Mouse (Mus musculus) mouse trophoblast stem cell (cell line): Measurements from ENCODE around the gene Ldlrad3.

Source experiments
- in situ Hi-C, 2 experiments: fragments of 300-500 bp; cut with MseI, MboI; formaldehyde crosslinking; loops; 2 replicates in 1 of 2; 3 replicates in 1 of 2; pipeline ENCODE4 v1.15.1; 2025

Gene Ldlrad3

DNA sequence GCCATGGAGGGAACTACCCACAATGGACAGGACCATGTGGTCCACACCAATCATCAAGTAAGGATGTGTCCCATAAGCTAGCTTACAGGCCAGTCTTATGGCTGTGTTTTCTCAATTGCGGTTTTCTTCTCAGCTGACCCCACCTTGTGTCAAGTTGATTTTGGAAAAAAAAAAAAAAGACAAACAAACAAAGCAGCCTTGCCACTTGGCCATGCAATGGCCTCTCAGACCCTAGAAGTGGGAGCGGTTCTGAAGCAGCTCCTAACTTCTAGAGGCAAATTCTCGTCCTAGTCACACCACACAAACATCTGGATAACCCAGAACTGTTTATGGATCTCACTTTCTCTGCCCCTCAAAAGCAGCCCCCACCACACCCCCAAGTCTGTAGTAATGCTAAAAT lies 41.1 kb downstream of the Ldlrad3 start:
- in situ Hi-C loops, result no loop called here

- in situ Hi-C loops, result no loop called here
These were observed 41.9 kb downstream of the Ldlrad3 start for GRCm38 (mm10) chr2:102144311-102144710.

- in situ Hi-C loops, result no loop called here
These were observed 43.4 kb downstream of the Ldlrad3 start for GRCm38 (mm10) chr2:102142654-102143271.

GRCm38 (mm10) chr2:102142197-102142623 lies 44.0 kb downstream of the Ldlrad3 start:
- in situ Hi-C loops, result no loop called here

DNA sequence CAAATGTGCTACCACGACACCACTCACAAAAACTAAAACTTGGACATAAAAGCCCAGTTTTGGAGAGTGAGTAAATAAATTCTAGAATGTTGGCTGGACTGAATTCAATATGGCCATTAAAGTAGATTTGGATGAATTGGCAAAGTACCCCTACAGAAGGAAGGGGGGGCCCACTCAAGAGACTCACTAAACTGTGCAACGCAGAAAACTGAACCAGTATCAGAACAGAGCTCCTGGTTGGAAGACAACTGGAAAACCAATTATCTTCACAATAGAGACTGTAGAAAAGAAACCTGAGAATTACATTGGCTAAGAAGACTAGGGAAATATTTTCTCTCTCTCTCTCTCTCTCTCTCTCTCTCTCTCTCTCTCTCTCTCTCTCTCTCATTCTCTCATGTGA lies 45.0 kb downstream of the Ldlrad3 start:
- in situ Hi-C loops, result no loop called here

DNA sequence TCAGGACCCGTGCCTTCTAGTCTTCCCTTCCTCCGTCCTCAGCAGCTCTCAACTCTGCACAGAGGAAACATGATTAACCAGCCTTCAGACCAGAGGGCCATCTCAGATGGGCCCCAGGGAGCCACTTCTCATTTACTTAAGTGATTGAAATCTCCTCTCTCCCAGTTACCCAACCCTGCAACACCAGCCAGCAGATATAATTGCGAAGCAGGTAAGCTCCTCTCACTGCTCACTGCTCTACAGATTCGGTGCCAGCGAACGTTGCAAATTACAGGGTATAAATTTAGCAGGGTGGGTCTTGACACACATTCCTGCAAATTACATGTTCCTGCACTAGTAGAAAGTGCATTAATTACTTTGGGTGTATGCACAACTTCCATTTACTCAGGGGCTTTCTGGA lies 48.3 kb downstream of the Ldlrad3 start:
- in situ Hi-C loops, result no loop called here

GRCm38 (mm10) chr2:102136184-102136583 lies 50.0 kb downstream of the Ldlrad3 start:
- in situ Hi-C loops, result no loop called here

GRCm38 (mm10) chr2:102134510-102135262 lies 51.5 kb downstream of the Ldlrad3 start:
- in situ Hi-C loops, result no loop called here

- in situ Hi-C loops, result no loop called here
These were observed 53.1 kb downstream of the Ldlrad3 start for GRCm38 (mm10) chr2:102132945-102133558.

GRCm38 (mm10) chr2:102130198-102130845 lies 55.9 kb downstream of the Ldlrad3 start:
- in situ Hi-C loops, result no loop called here

DNA sequence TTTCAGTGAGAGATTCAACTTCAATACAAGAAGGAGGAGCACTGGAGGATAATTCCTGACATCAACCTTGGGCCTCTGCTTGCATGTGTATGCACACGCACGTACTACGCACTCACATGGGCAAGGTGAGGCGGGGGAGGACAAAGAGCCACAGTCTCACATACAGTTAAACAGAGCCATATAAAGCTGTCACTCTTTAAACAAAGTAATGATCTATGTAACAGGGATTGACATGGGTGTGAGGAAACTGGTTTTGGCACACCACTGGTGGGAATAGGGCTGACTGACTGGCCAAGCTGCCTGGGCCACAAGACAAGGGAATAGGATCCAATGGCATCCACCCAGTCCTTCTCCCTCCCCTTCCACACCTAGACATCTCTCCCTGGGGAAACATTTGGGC lies 57.0 kb downstream of the Ldlrad3 start:
- in situ Hi-C loops, result no loop called here

DNA sequence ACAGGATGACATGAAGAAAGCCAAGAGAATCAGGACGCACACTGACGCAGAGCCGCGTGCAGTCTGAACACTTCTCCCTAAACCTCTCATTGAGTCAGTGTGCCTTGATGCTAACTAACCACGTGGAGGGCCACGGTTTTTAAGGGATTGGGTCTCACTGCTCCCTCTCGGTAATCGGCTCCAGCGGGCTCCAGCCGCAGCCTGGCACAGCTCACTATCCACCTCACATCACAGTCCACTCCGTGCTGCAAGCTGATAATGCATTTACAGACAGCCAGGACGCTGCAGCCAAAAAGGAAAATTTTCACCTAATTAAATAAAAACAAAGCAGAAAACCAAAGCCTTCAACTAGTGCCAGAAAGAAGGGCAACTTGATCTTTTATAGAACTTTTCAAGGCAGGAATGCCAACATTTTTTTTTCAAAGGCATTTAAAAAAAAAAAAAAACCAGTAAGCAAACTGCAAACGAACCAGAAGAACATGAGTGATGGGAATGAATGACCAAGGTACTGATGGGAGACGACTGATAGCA lies 57.6 kb downstream of the Ldlrad3 start:
- in situ Hi-C loops, result no loop called here

DNA sequence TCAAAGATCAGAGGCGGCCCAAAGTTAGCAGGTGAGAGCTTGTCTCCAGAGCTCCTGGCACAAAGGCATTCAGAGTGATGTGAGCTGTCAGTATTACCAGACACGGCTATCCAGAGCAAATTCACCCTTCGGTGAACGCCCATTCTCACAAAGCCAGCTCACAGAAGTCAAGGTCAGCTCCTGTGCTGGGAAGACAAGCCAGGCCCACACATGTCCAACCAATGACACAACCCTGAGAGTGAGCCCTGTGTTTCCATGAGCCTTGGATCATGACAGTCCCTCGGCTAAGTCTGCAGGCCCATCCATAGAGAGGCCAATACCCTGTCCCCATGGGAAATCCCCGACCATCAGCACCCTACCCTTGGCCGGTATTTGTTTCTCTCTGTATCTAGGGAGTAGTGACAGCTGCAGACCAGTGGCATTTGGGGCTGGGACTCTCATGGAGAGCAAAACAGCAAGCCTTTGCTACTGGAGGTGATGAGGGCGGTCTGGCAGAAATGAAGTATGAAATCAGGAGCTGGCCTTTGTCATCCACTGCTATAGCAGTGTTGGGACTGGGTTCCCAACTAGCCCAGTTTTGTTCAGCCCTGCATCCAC lies 58.3 kb downstream of the Ldlrad3 start:
- in situ Hi-C loops, result no loop called here

DNA sequence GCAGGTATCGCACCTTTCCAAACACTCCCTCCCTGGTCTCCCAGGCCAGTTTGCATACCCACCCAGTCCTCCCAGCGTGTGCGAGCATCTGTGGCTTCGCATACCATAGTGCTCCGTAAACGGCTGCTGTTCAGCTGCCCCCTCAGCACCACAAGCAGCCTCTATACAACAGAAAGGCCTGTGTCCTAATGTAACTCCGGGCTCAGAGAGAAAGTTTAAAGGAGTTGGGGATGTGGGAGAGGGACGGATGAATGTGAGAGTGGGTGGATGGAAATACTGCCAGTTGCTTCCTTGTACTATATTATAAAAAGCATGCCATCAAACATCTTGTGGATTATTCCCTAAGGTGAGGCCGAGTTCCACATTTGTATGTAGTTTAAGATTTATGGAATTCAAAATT lies 59.0 kb downstream of the Ldlrad3 start:
- in situ Hi-C loops, result no loop called here

DNA sequence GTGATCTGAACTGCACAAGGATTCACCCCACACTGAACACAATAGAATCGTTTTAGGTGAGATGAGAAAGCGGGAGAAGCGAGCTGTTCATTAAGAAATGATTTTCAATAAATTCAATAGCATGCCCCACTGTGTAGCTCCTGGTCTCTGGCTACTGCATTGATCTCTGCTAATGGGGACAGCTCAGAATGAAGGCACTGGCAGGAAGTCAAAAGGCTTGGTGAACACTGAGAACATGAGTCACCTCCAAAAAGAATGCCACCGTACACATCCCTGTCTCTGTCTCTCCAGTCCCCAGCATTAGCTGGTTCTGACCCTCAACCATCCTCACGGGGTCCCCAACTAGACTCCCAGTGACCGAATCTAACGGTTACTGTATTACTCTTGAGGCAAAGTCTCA lies 60.1 kb downstream of the Ldlrad3 start:
- in situ Hi-C loops, result no loop called here

- in situ Hi-C loops, result no loop called here
These were observed 61.1 kb downstream of the Ldlrad3 start for GRCm38 (mm10) chr2:102125042-102125441.

- in situ Hi-C loops, result no loop called here
These were observed 64.1 kb downstream of the Ldlrad3 start for GRCm38 (mm10) chr2:102122146-102122515.

- in situ Hi-C loops, result no loop called here
These were observed 64.6 kb downstream of the Ldlrad3 start for GRCm38 (mm10) chr2:102121440-102122145.

DNA sequence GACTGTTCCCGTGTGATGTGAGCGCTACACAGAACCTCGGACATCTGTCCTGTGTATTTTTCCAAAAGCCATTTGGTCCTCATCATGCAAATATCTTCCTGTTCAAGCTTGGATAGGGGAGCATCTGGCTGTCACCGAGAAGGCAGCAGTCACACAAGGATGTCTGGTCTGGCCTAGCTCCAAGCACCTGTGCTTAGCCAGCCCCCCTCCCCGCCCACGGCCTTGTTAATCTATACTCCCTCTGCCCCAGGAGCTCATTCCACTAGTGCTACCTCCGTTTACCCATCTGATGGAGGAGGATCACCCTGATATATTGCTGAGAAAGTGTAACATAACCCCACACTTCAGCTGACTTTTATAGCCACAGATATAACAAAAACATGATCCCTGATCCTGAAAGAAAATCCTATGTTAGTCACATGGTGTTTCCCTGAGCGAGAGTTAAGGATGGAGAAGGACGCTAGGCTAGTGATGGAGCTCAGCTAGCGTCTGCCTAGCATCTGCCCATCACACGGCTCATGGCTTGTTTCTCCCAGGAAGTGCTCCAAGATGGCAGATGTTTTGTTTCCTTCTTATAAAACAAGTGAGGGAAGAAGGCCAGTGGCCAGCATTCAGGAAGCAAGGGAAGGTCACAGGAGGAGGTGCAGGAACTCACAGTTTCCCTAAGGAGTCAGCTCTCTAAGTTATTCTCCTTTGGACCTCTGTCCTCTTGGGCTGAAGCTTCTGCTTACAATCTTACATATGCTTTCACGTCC lies 66.3 kb downstream of the Ldlrad3 start:
- in situ Hi-C loops, result no loop called here

GRCm38 (mm10) chr2:102118988-102119460 lies 67.2 kb downstream of the Ldlrad3 start:
- in situ Hi-C loops, result no loop called here
